Mouse (Mus musculus): ENCODE data around the gene Snrnp25. TPM values are rescaled to one million over a fixed set of nuclear protein-coding genes. Genes with fewer than 3 reads are reported as not detected.
A peak's percentile ranks its signal among the peaks of the same experiment; 100 is the strongest.

Snrnp25 gene
- polyA plus RNA-seq, 1 experiment from 2014 or later, result 83.3 TPM

DNA sequence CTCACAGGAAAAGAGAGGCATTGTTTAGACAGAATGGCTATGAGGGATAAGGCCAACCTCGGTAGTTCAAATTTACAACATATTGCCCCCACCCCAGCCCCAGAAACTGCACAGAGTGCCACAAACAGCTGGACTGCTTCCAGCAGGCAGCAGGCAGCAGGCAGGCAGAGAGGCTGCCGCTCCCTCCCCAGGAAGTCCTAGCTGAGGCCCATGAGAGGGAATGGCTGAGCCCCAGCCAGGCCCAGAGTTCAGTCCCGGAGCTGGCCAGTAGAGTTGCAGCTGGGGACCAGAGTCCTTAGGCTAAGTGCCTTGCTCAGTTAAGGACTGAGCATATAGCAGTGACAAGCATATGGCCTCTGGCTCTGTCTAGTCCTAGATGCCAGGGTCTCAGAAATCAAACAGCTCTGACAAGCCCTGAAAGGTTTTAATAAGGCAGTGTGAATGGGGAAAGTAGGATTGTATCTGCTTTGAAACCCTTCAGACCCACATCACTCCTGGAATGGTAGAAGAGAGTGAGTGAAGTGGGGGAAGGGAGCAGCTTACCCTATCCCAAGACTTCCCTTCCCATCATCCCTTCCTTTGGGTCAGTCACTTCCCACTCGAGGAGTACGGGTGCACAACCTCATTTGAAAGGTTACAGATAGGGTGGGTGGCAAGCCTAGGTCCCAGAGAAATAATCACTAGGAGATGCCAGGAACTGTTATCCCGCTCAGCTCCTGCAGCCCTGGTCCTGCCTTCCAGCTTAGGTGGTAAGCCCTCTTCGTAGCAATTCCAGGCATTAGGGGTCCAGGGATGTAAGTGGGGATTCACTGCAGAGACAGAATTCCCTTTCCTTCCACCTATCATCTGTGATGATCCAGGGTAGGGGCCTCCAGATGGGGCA lies 20.2 kb downstream of the Snrnp25 start:
- Histone ChIP-seq H3K9me3 (no peaks in the 10 kb centered on the region), H3K4me1 (replicated peaks) (peaks cover 52% of the 10 kb centered on the region), H3K9ac (replicated peaks) (no peak overlapping the region; the same call in 1 of the 2 replicates), H3K4me3 (replicated peaks) (no peak overlapping the region), H3K4me2 (peak overlapping the region; percentile 74), H3K36me3 (peaks cover 25% of the 10 kb centered on the region), H3K27me3 (peaks cover 9% of the 10 kb centered on the region), H3K27ac (peak overlapping the region; percentile 90)
- 42% methylated on average over 7 of the region's 7 CpGs for WGBS
- ATAC-seq (ENCODE audit: insufficient number of reproducible peaks, insufficient read depth, low FRiP score, low TSS enrichment, low read depth), result no peak

DNA sequence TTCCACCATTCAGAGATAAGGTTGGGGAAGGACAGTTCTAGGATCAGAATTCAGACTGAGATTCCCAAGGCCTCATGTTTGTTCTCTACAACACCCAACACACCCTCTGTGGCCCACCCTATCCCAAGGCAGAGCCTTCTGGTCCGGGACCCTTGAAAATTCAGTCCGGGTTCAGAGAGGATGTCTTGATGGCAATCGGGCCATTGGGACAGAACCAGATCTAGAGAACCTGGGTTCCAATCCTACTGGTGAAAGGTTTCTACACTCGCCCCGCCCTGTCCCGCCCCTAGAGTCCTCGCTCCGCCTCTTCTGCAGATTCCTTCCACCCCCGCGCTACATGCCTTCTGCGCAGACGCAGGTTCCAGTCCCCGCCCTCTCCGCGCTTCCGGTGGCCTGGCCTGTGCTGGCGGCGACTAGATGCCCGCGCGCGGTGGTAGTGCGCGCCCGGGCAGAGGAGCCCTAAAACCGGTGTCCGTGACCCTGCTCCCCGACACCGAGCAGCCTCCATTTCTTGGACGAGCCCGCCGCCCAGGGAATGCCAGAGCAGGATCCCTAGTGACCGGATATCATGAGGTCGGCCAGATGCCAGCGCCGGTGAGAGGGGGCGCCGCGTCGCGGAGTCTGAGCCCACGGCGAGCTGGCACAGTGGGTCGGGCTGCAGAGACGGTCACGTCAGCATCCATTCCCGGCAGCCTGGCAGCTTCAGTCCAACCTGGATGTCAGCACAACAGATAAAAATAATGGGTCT lies 21.1 kb downstream of the Snrnp25 start, which contains the start of gene Mpg:
Gene Mpg (plus strand): TSS at position 382 of the 748 bp plus-strand sequence.
- Histone ChIP-seq H3K4me2 (peak within 1 kb of the TSS; percentile 74), H3K9ac (replicated peaks) (peak within 1 kb of the TSS; percentile 80), H3K4me3 (replicated peaks) (peak within 1 kb of the TSS; percentile 65), H3K27me3 (peaks cover 9% of the 10 kb centered on the region), H3K4me1 (replicated peaks) (peaks cover 43% of the 10 kb centered on the region), H3K36me3 (peaks cover 33% of the 10 kb centered on the region), H3K9me3 (no peaks in the 10 kb centered on the region), H3K27ac (peak within 1 kb of the TSS; percentile 90)
- peak; percentile 45 for ATAC-seq (ENCODE audit: insufficient number of reproducible peaks, insufficient read depth, low FRiP score, low TSS enrichment, low read depth)
- 3% methylated on average over 47 of the region's 47 CpGs for WGBS

DNA sequence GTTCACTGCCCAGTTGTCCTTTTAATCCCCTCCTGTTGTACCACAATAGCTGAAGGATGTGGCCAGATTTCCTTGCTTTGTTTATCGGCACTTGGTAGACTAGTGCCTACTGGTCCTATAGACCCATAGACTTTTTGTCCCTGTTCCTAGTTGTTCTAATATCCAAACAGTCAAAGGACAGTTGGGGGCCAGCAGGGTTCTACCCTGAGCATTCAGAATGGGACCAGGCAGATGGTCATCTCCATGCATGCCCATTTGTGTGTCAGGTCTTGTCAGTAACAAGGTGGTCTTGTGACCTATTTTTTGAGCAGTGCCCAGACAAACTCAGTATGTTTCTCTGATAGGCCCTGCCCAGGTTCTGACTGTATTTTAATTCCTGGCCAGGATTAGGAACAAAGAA lies 21.8 kb downstream of the Snrnp25 start:
- Histone ChIP-seq H3K9ac (replicated peaks) (peak overlapping the region; percentile 80), H3K4me3 (replicated peaks) (peak overlapping the region; percentile 65), H3K9me3 (no peaks in the 10 kb centered on the region), H3K27ac (peak overlapping the region; percentile 90; the same call in 1 of the 2 replicates), H3K36me3 (peaks cover 41% of the 10 kb centered on the region), H3K4me2 (peak overlapping the region; percentile 74), H3K4me1 (replicated peaks) (peaks cover 41% of the 10 kb centered on the region), H3K27me3 (peaks cover 9% of the 10 kb centered on the region)
- ATAC-seq (ENCODE audit: insufficient number of reproducible peaks, insufficient read depth, low FRiP score, low TSS enrichment, low read depth), result no peak
- WGBS, result 53% methylated on average over 1 of the region's 1 CpGs

DNA sequence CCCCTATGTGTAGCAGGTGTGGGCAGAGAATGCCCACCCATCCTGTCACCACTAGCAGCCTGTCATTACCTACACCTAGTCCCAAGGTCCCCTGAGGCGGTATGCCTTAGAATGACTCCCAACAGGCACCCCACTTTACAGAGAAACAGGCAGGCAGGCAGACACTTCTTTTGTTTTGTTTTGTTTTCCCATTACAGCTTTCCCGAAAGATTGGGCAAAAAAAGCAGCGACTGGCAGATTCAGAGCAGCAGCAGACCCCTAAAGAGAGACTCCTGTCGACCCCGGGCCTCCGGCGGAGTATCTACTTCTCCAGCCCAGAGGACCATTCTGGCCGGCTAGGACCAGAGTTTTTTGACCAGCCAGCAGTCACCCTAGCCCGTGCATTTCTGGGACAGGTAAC lies 22.3 kb downstream of the Snrnp25 start:
- Histone ChIP-seq H3K9me3 (no peaks in the 10 kb centered on the region), H3K27me3 (peaks cover 9% of the 10 kb centered on the region), H3K4me3 (replicated peaks) (no peak overlapping the region), H3K4me2 (peak overlapping the region; percentile 74; the same call in 1 of the 2 replicates), H3K9ac (replicated peaks) (0 out of 2 replicates have a peak overlapping the region, but pooled peaks have one; percentile 80), H3K4me1 (replicated peaks) (peaks cover 36% of the 10 kb centered on the region), H3K27ac (no peak overlapping the region), H3K36me3 (peaks cover 46% of the 10 kb centered on the region)
- no peak for ATAC-seq (ENCODE audit: insufficient number of reproducible peaks, insufficient read depth, low FRiP score, low TSS enrichment, low read depth)
- 89% methylated on average over 9 of the region's 9 CpGs for WGBS

DNA sequence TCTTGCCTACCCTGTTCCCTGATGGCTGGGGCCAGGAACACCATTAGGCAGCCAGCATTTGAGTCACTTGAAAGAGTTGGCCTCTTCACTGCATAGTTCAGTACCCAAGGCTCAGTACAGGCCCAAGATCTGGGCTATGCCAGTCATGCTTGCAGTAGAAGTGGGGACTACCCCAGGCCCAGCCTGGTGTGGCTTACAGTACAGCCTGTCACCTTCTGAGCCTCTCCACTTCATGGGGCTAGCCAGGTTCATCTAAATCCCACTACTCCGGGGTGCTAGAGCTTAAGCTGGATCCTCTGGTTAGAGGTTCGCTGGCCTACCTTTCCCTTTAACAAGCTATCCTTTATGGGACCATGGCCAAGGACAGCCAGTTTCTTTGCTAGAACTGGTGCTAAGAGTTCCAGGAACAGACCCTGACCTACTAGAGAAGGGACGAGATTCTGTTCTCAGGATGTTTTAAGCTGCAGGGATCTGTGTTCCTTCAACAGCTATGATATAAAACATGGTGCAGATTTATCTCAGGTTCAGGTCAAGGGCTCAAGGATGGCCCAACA lies 23.2 kb downstream of the Snrnp25 start:
- Histone ChIP-seq H3K27me3 (peaks cover 4% of the 10 kb centered on the region; the same call in 1 of the 2 replicates), H3K4me1 (replicated peaks) (peaks cover 30% of the 10 kb centered on the region), H3K4me3 (replicated peaks) (no peak overlapping the region), H3K4me2 (no peak overlapping the region), H3K9me3 (no peaks in the 10 kb centered on the region), H3K36me3 (peaks cover 54% of the 10 kb centered on the region), H3K9ac (replicated peaks) (0 out of 2 replicates have a peak overlapping the region, but pooled peaks have one; percentile 3), H3K27ac (no peak overlapping the region)
- 92% methylated on average over 3 of the region's 3 CpGs for WGBS
- ATAC-seq (ENCODE audit: insufficient number of reproducible peaks, insufficient read depth, low FRiP score, low TSS enrichment, low read depth), result no peak

DNA sequence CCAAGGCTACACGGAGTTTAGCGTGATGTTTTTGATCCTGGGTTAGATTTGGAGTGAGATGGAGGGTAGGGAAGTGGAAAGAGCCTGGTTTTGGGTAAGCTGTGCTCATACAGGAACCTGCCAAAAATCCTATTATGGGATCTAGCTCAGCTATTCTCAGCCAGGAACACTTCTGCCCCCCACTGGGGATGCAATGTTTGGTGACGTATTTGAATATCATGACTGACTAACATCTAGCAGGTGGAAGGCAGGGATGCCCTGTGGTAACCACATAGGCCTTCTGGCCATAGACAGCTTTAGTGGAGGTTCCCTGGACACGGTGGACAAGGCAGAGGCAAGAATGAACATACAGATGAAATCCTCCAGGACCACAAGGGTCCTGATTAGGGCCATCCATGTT lies 25.0 kb downstream of the Snrnp25 start:
- H3K4me3 ChIP-seq (replicated peaks), result no peak overlapping the region
- H3K27ac ChIP-seq, result no peak overlapping the region
- peaks cover 20% of the 10 kb centered on the region for H3K4me1 ChIP-seq (replicated peaks)
- ATAC-seq (ENCODE audit: insufficient number of reproducible peaks, insufficient read depth, low FRiP score, low TSS enrichment, low read depth), result no peak
- 84% methylated on average over 4 of the region's 4 CpGs for WGBS
- H3K9ac ChIP-seq (replicated peaks), result no peak overlapping the region
- H3K27me3 ChIP-seq, result no peaks in the 10 kb centered on the region
- peaks cover 73% of the 10 kb centered on the region for H3K36me3 ChIP-seq
- H3K4me2 ChIP-seq, result no peak overlapping the region
- no peaks in the 10 kb centered on the region for H3K9me3 ChIP-seq

DNA sequence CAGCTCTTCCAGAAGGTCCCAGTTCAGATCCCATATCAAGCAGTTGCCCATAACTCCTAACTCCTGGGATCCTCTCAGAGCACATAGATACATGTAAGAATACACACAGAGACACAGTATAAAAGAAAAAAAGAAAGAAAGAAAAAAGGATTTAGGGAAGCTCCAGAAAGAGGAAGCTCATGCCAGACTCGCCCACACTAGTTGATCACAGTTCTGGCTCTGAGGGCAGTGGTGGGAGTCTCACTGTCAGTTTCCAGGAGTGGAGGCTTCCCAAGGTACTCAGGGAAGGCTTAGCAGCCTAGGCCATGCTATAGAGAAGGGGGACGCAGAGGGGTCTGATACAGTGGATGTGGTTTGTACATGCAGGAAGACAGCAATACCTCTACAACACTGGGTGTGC lies 25.9 kb downstream of the Snrnp25 start:
- ATAC-seq (ENCODE audit: insufficient number of reproducible peaks, insufficient read depth, low FRiP score, low TSS enrichment, low read depth), result no peak
- Histone ChIP-seq H3K27ac (no peak overlapping the region), H3K4me1 (replicated peaks) (peaks cover 11% of the 10 kb centered on the region), H3K9me3 (no peaks in the 10 kb centered on the region), H3K4me3 (replicated peaks) (no peak overlapping the region), H3K4me2 (no peak overlapping the region), H3K36me3 (peaks cover 80% of the 10 kb centered on the region), H3K27me3 (no peaks in the 10 kb centered on the region), H3K9ac (replicated peaks) (no peak overlapping the region)
- WGBS, result 80% methylated on average over 2 of the region's 2 CpGs

DNA sequence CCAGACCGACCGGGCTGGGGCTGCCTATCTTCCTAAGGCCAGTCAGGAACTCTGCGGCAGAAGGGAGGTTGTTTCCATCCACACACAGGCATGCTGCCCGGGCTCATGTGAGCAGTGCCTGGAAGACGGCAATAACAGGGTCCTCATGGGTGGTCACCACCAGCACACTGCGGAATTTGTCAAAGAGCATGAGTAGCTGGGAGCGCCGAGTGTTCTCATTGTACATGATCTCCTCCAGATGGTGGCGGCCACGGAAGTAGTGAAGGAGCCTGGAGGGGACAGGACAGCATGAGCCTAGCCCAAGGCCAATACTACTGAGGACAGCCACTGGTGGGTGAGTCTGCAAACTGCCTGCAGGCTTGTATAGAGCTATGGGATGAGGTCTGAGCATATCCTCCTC lies 27.6 kb downstream of the Snrnp25 start:
- no peaks in the 10 kb centered on the region for H3K4me1 ChIP-seq (replicated peaks)
- no peak overlapping the region for H3K27ac ChIP-seq
- H3K36me3 ChIP-seq, result peaks cover 91% of the 10 kb centered on the region
- no peak overlapping the region for H3K4me3 ChIP-seq (replicated peaks)
- no peaks in the 10 kb centered on the region for H3K9me3 ChIP-seq
- WGBS, result 61% methylated on average over 10 of the region's 10 CpGs
- no peak overlapping the region for H3K4me2 ChIP-seq
- no peak for ATAC-seq (ENCODE audit: insufficient number of reproducible peaks, insufficient read depth, low FRiP score, low TSS enrichment, low read depth)
- no peaks in the 10 kb centered on the region for H3K27me3 ChIP-seq
- H3K9ac ChIP-seq (replicated peaks), result no peak overlapping the region

DNA sequence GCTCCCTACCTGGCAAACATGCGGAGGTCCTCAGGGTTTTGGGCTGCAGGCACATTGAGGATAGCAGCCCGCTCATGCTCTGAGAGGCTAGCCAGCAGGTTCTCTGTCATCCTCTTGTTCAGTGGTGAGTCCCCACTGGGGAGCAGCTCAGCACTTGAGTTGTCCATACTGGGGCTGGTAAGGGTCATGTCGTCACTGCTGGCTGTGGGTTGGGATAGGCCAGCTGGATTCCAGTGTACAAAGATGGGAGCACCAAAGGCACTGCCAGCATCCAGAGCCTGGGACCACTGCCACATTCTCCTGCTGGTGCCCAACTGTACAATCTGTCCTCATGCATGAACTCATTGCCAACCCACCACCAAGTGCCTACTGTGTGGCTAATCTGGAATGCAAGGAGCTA lies 28.7 kb downstream of the Snrnp25 start:
- 92% methylated on average over 3 of the region's 3 CpGs for WGBS
- Histone ChIP-seq H3K9me3 (no peaks in the 10 kb centered on the region), H3K4me2 (no peak overlapping the region), H3K27ac (no peak overlapping the region), H3K9ac (replicated peaks) (no peak overlapping the region), H3K36me3 (peaks cover 86% of the 10 kb centered on the region), H3K4me3 (replicated peaks) (no peak overlapping the region), H3K4me1 (replicated peaks) (no peaks in the 10 kb centered on the region), H3K27me3 (no peaks in the 10 kb centered on the region)
- ATAC-seq (ENCODE audit: insufficient number of reproducible peaks, insufficient read depth, low FRiP score, low TSS enrichment, low read depth), result no peak

DNA sequence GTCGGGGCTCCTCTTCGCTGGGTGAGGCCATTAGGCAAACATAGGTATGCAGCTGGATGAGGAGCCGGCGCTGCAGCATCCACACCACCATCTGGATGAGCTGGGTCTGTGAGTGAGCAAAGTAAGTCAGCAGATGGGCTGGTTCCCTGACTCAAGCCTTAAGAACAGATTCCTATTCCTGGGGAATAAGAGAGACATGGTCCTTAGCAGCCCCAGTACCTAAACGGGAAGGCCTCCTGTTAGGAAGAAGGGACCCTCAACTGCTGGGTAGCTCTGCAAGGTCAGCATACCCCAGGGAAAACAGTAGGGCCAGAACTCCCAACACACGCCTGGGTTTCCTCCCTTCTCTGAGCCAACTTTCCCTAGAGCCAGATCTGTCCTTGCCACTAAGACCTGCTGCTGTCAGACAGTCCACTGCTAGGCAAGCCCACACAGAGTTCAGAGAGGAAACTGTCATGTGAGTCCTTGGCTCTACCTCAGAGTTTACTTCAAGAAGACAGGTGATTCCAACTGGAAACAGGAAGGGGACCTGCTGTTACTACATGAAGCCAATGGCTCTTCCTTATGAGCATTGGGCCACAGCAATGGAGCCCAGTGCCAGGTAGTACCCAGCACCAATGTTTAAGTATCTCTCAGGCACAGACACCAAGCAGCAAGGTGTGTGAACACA lies 29.7 kb downstream of the Snrnp25 start:
- no peaks in the 10 kb centered on the region for H3K9me3 ChIP-seq
- WGBS, result 86% methylated on average over 6 of the region's 6 CpGs
- no peaks in the 10 kb centered on the region for H3K4me1 ChIP-seq (replicated peaks)
- H3K4me3 ChIP-seq (replicated peaks), result no peak overlapping the region
- no peaks in the 10 kb centered on the region for H3K27me3 ChIP-seq
- no peak overlapping the region for H3K4me2 ChIP-seq
- no peak overlapping the region for H3K27ac ChIP-seq
- no peak overlapping the region for H3K9ac ChIP-seq (replicated peaks)
- peaks cover 82% of the 10 kb centered on the region for H3K36me3 ChIP-seq
- no peak for ATAC-seq (ENCODE audit: insufficient number of reproducible peaks, insufficient read depth, low FRiP score, low TSS enrichment, low read depth)

All from limb, embryonic 12.5 days (tissue).